Mouse (Mus musculus) lung, postnatal 0 days (tissue): ENCODE results near the gene Kcnip3.

Experiments
- CTCF ChIP-seq: IDR thresholded peaks from 2 replicates; pipeline ENCODE4 v1.5.1; 2016; ENCODE audit warnings: antibody characterized with exemption, mild to moderate bottlenecking
- EP300 ChIP-seq: IDR thresholded peaks from 2 replicates; pipeline ENCODE4 v1.6.1; 2016; ENCODE audit warnings: antibody characterized with exemption, mild to moderate bottlenecking, control low read depth

- TF ChIP-seq CTCF (peak; percentile 61), EP300 (no peak)
These were observed 17.6 kb upstream of the Kcnip3 start for GRCm38 (mm10) chr2:127539494-127539893.
